Mouse (Mus musculus) embryonic facial prominence, embryonic 10.5 days (tissue): ENCODE data around the gene Gpam. TPM values are rescaled to one million over a fixed set of nuclear protein-coding genes. Genes with fewer than 3 reads are reported as not detected.

Experiments
- DNase-seq: peaks from one replicate; pipeline ENCODE4 v3.0.0-alpha.2; 2017; ENCODE audit warnings: low spot score
- H3K27ac ChIP-seq: fragments of 300-500 bp; sonication (generic); replicated peaks from 2 replicates; pipeline ENCODE4 v1.5.1; 2016; ENCODE audit warnings: mild to moderate bottlenecking
- H3K27me3 ChIP-seq: fragments of 300-500 bp; sonication (generic); replicated peaks from 2 replicates; pipeline ENCODE4 v1.6.1; 2016; ENCODE audit warnings: low read depth, mild to moderate bottlenecking; ENCODE audit not compliant: poor library complexity, severe bottlenecking
- H3K36me3 ChIP-seq: fragments of 300-500 bp; sonication (generic); replicated peaks from 2 replicates; pipeline ENCODE4 v1.6.1; 2016; ENCODE audit warnings: mild to moderate bottlenecking, moderate library complexity
- H3K4me1 ChIP-seq: fragments of 300-500 bp; sonication (generic); 2 replicates; pipeline ENCODE4 v1.6.1; 2016
- H3K4me3 ChIP-seq: fragments of 300-500 bp; sonication (generic); 2 replicates; pipeline ENCODE4 v1.5.1; 2016; ENCODE audit warnings: mild to moderate bottlenecking, moderate library complexity
- H3K9me3 ChIP-seq: fragments of 300-500 bp; sonication (generic); 2 replicates; pipeline ENCODE4 v1.6.1; 2016; ENCODE audit warnings: mild to moderate bottlenecking
- WGBS: fragments of 180-500 bp; shearing (Covaris S2); methylation state at CpG from one replicate; pipeline ENCODE4 v1.1.7; 2016; 5-methylcytosine and 5-hydroxymethylcytosine counted together
- polyA plus RNA-seq: library from polyadenylated mRNA; unstranded; fragments of >200 nt; fragmentation: Nextera tagmentation; extraction: Ambion mirVana; gene quantifications from 2 replicates; pipeline ENCODE4 v1.2.1, GENCODE M21; 2016

The Gpam gene
- polyA plus RNA-seq, 1 experiment from 2014 or later: 18.1 TPM

- Histone ChIP-seq H3K4me1 (peaks cover 29% of the 10 kb centered on the region), H3K4me3 (peak overlapping the region; percentile 100), H3K27ac (peak overlapping the region; percentile 92), H3K27me3 (no peaks in the 10 kb centered on the region), H3K9me3 (no peaks in the 10 kb centered on the region), H3K36me3 (peaks cover 12% of the 10 kb centered on the region)
- WGBS: 1% methylated on average over 30 of the region's 30 CpGs
- peak; percentile 57 for DNase-seq
Measured at GRCm38 (mm10) chr19:55098409-55099183, 28.4 kb downstream of the Gpam start.

DNA sequence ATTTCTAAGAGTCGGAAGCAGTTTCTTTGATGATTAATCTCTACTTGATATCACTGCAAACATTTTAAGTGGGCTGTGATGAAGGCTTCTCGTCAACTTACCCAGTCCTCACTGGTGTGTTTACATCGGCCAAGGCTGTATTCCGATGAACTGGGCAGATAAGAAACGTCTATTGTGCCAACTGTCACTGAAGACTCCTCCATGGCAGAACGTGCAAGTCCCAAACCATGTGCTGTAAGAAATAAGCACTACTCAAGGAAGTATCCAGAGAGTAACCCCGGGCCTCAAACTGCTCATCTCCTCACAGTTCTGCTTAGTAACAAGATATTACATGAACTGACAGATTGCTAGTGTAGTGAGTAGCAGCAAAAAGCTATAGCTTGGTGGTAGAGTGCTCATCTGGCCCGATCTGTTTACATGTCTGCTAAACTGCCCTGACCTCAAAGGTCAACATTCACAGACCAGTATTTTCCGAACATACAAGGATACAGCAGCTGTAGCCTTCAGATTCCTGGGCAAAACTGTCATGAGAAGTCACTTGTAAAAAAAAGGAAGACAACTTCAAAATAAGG, 29.6 kb downstream of the Gpam start:
- Histone ChIP-seq H3K27me3 (no peaks in the 10 kb centered on the region), H3K9me3 (no peaks in the 10 kb centered on the region), H3K4me3 (no peak overlapping the region), H3K36me3 (peaks cover 21% of the 10 kb centered on the region), H3K4me1 (peaks cover 29% of the 10 kb centered on the region), H3K27ac (no peak overlapping the region)
- 70% methylated on average over 9 of the region's 9 CpGs for WGBS
- no peak for DNase-seq

GRCm38 (mm10) chr19:55096666-55097065, 30.4 kb downstream of the Gpam start:
- Histone ChIP-seq H3K36me3 (peaks cover 25% of the 10 kb centered on the region), H3K9me3 (no peaks in the 10 kb centered on the region), H3K27ac (no peak overlapping the region), H3K4me3 (no peak overlapping the region), H3K27me3 (no peaks in the 10 kb centered on the region), H3K4me1 (peaks cover 29% of the 10 kb centered on the region)
- no peak for DNase-seq
- 85% methylated on average over 4 of the region's 4 CpGs for WGBS

GRCm38 (mm10) chr19:55095547-55095946, 31.5 kb downstream of the Gpam start:
- H3K27me3 ChIP-seq: no peaks in the 10 kb centered on the region
- H3K4me3 ChIP-seq: no peak overlapping the region
- no peak for DNase-seq
- peaks cover 35% of the 10 kb centered on the region for H3K36me3 ChIP-seq
- H3K27ac ChIP-seq: no peak overlapping the region
- peaks cover 29% of the 10 kb centered on the region for H3K4me1 ChIP-seq
- H3K9me3 ChIP-seq: no peaks in the 10 kb centered on the region
- WGBS: 90% methylated on average over 7 of the region's 7 CpGs

GRCm38 (mm10) chr19:55091602-55092413, 35.2 kb downstream of the Gpam start:
- DNase-seq: no peak
- Histone ChIP-seq H3K27me3 (no peaks in the 10 kb centered on the region), H3K4me3 (no peak overlapping the region), H3K36me3 (peaks cover 71% of the 10 kb centered on the region), H3K27ac (no peak overlapping the region), H3K9me3 (no peaks in the 10 kb centered on the region), H3K4me1 (no peaks in the 10 kb centered on the region)
- 91% methylated on average over 17 of the region's 17 CpGs for WGBS

GRCm38 (mm10) chr19:55090885-55091284, 36.2 kb downstream of the Gpam start:
- Histone ChIP-seq H3K27ac (no peak overlapping the region), H3K36me3 (peaks cover 79% of the 10 kb centered on the region), H3K4me1 (no peaks in the 10 kb centered on the region), H3K9me3 (no peaks in the 10 kb centered on the region), H3K4me3 (no peak overlapping the region), H3K27me3 (no peaks in the 10 kb centered on the region)
- 90% methylated on average over 12 of the region's 12 CpGs for WGBS
- DNase-seq: no peak

GRCm38 (mm10) chr19:55090142-55090541, 36.9 kb downstream of the Gpam start:
- peaks cover 79% of the 10 kb centered on the region for H3K36me3 ChIP-seq

DNA sequence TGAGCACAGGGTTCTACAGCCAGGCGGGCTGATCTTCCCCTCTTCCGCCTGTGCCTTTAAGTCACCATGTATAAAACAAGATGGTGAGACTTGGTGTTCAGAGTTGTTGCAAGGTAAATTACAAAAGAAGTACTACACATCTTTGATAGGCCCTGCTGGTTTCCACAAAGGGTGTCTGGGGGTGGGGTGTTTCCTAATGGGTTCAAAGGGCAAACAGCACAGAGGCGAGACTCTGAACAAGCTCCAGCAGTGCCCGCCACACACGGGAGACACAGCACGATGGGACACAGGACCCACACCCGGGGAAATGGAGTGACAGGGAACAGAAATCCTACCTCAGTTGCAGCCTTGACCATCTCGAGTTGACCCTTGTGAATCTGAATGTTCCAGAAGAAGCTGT, 39.3 kb downstream of the Gpam start:
- peaks cover 93% of the 10 kb centered on the region for H3K36me3 ChIP-seq
- no peaks in the 10 kb centered on the region for H3K9me3 ChIP-seq
- no peak overlapping the region for H3K4me3 ChIP-seq
- no peak for DNase-seq
- H3K27ac ChIP-seq: no peak overlapping the region
- 91% methylated on average over 8 of the region's 8 CpGs for WGBS
- H3K27me3 ChIP-seq: no peaks in the 10 kb centered on the region
- no peaks in the 10 kb centered on the region for H3K4me1 ChIP-seq

More at GRCm38 (mm10) chr19:55090142-55090541, 36.9 kb downstream of the Gpam start:
- Histone ChIP-seq H3K4me1 (no peaks in the 10 kb centered on the region), H3K27me3 (no peaks in the 10 kb centered on the region), H3K27ac (no peak overlapping the region), H3K9me3 (no peaks in the 10 kb centered on the region), H3K4me3 (no peak overlapping the region)
- WGBS: 91% methylated on average over 7 of the region's 7 CpGs
- no peak for DNase-seq

DNA sequence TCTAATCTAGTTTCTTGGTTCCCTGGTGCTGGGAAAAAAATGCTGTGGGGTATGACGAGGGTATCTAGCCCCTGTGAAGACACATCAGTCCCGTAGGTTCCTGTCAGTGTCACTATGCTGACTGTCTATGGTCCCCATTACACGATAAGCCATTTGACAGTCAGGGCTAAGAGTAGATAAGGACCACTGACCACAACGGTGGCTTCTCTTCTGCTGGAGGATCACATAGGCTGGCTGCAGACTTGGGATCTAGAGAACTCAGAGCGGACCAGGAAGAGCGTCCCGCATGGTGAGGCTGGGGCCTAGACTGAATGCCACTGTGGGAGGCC, 41.2 kb downstream of the Gpam start:
- DNase-seq: no peak
- Histone ChIP-seq H3K27ac (no peak overlapping the region), H3K36me3 (peaks cover 98% of the 10 kb centered on the region), H3K9me3 (no peaks in the 10 kb centered on the region), H3K4me1 (no peaks in the 10 kb centered on the region), H3K27me3 (no peaks in the 10 kb centered on the region), H3K4me3 (no peak overlapping the region)
- 92% methylated on average over 7 of the region's 7 CpGs for WGBS

- Histone ChIP-seq H3K36me3 (peaks cover 96% of the 10 kb centered on the region), H3K9me3 (no peaks in the 10 kb centered on the region), H3K27me3 (no peaks in the 10 kb centered on the region), H3K4me3 (no peak overlapping the region), H3K4me1 (no peaks in the 10 kb centered on the region), H3K27ac (no peak overlapping the region)
- DNase-seq: no peak
- WGBS: 91% methylated on average over 4 of the region's 4 CpGs
Measured at GRCm38 (mm10) chr19:55084971-55085856, 41.8 kb downstream of the Gpam start.

GRCm38 (mm10) chr19:55076822-55077221, 50.2 kb downstream of the Gpam start:
- no peak overlapping the region for H3K27ac ChIP-seq
- no peaks in the 10 kb centered on the region for H3K27me3 ChIP-seq
- no peak for DNase-seq
- H3K36me3 ChIP-seq: peaks cover 95% of the 10 kb centered on the region
- no peak overlapping the region for H3K4me3 ChIP-seq
- WGBS: 79% methylated on average over 8 of the region's 8 CpGs
- no peaks in the 10 kb centered on the region for H3K9me3 ChIP-seq
- H3K4me1 ChIP-seq: no peaks in the 10 kb centered on the region; the same call in 1 of the 2 replicates

GRCm38 (mm10) chr19:55073004-55073403, 54.0 kb downstream of the Gpam start:
- Histone ChIP-seq H3K4me3 (no peak overlapping the region), H3K27ac (no peak overlapping the region), H3K4me1 (no peaks in the 10 kb centered on the region; the same call in 1 of the 2 replicates), H3K36me3 (peaks cover 98% of the 10 kb centered on the region), H3K9me3 (no peaks in the 10 kb centered on the region), H3K27me3 (no peaks in the 10 kb centered on the region)
- 85% methylated on average over 3 of the region's 3 CpGs for WGBS
- DNase-seq: no peak
